Mouse (Mus musculus) thymus, adult 2 months (tissue): Measurements from ENCODE around the gene Gm7102.

Experiments used
- CTCF ChIP-seq: fragments of 200-500 bp; IDR thresholded peaks from 2 replicates; pipeline ENCODE4 v1.5.1; 2012; ENCODE audit warnings: mild to moderate bottlenecking, control low read depth, low read length, moderate library complexity, borderline replicate concordance; ENCODE audit not compliant: control insufficient read depth, poor library complexity, insufficient read depth; ENCODE audit errors: extremely low read depth
- POLR2A ChIP-seq: fragments of 200-500 bp; IDR thresholded peaks from 2 replicates; pipeline ENCODE4 v1.6.1; 2012; ENCODE audit warnings: mild to moderate bottlenecking, low read length, control low read depth, moderate library complexity; ENCODE audit not compliant: control insufficient read depth, poor library complexity, insufficient read depth; ENCODE audit errors: extremely low read depth

- TF ChIP-seq CTCF: no peak
- no peak for TF ChIP-seq POLR2A
These were observed 24.2 kb downstream of the Gm7102 start for GRCm38 (mm10) chr19:61151701-61152420.
